Mouse (Mus musculus) midbrain, embryonic 11.5 days (tissue): ENCODE measurements at regions not wholly inside any gene's neighbourhood (a gene's known extent, or its start where the extent isn't known, plus 50 kb on each side); places are given as distances from the start of the nearest gene placed in this dataset.

ENCODE experiments used
- ATAC-seq: fragments of 200-750 bp; cut with Nextera tagmentation; 2 replicates; pipeline ENCODE4 v1.8.0; 2017; ENCODE audit warnings: moderate TSS enrichment, moderate library complexity; ENCODE audit not compliant: low FRiP score
- DNase-seq: peaks from one replicate; pipeline ENCODE4 v3.0.0; 2015; ENCODE audit warnings: low spot score; ENCODE audit errors: missing footprints
- H3K27ac ChIP-seq: fragments of 300-500 bp; sonication (generic); 2 replicates; pipeline ENCODE4 v1.5.1; 2014; ENCODE audit warnings: low read depth, low read length
- H3K27me3 ChIP-seq: fragments of 300-500 bp; sonication (generic); 2 replicates; pipeline ENCODE4 v1.6.1; 2014; ENCODE audit warnings: mild to moderate bottlenecking, low read length, moderate library complexity, mixed read lengths; ENCODE audit not compliant: control insufficient read depth, insufficient read depth
- H3K36me3 ChIP-seq: fragments of 300-500 bp; sonication (generic); 2 replicates; pipeline ENCODE4 v1.6.1; 2014; ENCODE audit warnings: mild to moderate bottlenecking, low read length, moderate library complexity, mixed read lengths; ENCODE audit not compliant: control insufficient read depth, insufficient read depth
- H3K4me1 ChIP-seq: fragments of 300-500 bp; sonication (generic); 2 replicates; pipeline ENCODE4 v1.6.1; 2014; ENCODE audit warnings: low read length; ENCODE audit not compliant: control insufficient read depth, insufficient read depth
- H3K4me2 ChIP-seq: fragments of 300-500 bp; sonication (generic); 2 replicates; pipeline ENCODE4 v1.6.1; 2014; ENCODE audit warnings: mild to moderate bottlenecking, moderate library complexity
- H3K4me3 ChIP-seq: fragments of 300-500 bp; sonication (generic); 2 replicates; pipeline ENCODE4 v1.5.1; 2014; ENCODE audit warnings: low read depth, low read length
- H3K9ac ChIP-seq: fragments of 300-500 bp; sonication (generic); 2 replicates; pipeline ENCODE4 v1.6.1; 2014; ENCODE audit warnings: low read length
- H3K9me3 ChIP-seq: fragments of 300-500 bp; sonication (generic); 2 replicates; pipeline ENCODE4 v1.6.1; 2016; ENCODE audit warnings: low read length; ENCODE audit not compliant: control insufficient read depth
- WGBS: fragments of 180-500 bp; shearing (Covaris S2); extraction: QIAGEN DNeasy Blood & Tissue Kit; methylation state at CpG from one replicate; pipeline ENCODE4 v1.1.7; 2014; 5-methylcytosine and 5-hydroxymethylcytosine counted together

GRCm38 (mm10) chr5:75267766-75268165 lies 115.7 kb downstream of the Pdgfra start:
- H3K9ac ChIP-seq: no peak overlapping the region
- no peak overlapping the region for H3K4me2 ChIP-seq
- 79% methylated on average over 3 of the region's 3 CpGs for WGBS
- DNase-seq (no peak), ATAC-seq (no peak)
- H3K27me3 ChIP-seq: no peaks in the 10 kb centered on the region
- H3K4me3 ChIP-seq: no peak overlapping the region
- H3K4me1 ChIP-seq: peaks cover 2% of the 10 kb centered on the region; the same call in 1 of the 2 replicates
- H3K9me3 ChIP-seq: no peaks in the 10 kb centered on the region
- no peak overlapping the region for H3K27ac ChIP-seq
- H3K36me3 ChIP-seq: no peaks in the 10 kb centered on the region

DNA sequence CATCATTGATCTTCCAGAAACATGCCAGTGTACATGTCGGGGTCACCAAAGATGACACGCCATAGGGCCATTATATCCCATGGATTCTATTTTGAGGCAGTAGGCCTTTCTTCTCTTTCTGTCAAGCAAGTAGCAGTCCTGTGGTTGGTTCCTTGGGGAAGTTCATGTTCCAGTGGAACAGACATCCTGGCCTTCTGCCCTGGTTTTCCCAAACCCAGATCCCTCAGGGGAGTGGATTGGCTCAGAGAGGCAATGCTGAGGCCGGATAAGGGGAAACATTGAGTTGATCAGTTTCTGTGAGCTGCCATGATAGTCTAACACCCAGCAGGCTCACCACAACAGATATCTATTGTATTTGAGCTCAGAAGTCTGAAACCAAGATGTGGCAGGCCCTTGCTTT lies 125.9 kb downstream of the Pdgfra start:
- no peaks in the 10 kb centered on the region for H3K4me1 ChIP-seq
- no peaks in the 10 kb centered on the region for H3K9me3 ChIP-seq
- H3K4me3 ChIP-seq: no peak overlapping the region
- 88% methylated on average over 3 of the region's 3 CpGs for WGBS
- DNase-seq (no peak), ATAC-seq (no peak)
- H3K27me3 ChIP-seq: no peaks in the 10 kb centered on the region
- H3K9ac ChIP-seq: no peak overlapping the region
- no peak overlapping the region for H3K27ac ChIP-seq
- H3K4me2 ChIP-seq: no peak overlapping the region
- H3K36me3 ChIP-seq: no peaks in the 10 kb centered on the region

DNA sequence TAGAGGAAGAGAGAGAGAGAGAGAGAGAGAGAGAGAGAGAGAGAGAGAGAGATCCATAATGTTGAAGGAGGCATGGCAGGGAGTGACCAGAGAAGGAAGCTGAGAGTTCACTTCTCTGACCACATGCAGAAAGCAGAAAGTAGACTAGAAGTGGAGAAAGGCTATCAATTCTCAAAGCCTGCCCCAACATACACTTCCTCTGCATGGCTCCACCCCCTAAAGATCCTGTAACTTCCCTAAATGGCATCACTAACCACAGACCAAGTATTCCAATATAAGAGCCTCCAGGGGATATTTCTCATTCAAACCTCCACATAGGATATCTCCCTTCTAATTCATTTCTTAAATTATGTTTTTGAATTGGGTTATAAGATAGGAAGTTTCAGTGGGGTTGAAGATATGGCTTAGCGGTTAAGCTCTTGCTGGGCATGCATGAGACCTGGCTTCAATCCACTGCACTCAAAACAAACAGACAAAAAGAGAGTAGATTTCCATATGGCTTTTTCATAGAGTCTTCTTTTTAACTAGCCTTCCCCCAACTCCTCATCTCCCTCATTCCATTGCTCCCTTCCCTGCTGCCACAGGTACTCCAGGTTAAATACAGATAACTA lies 127.6 kb downstream of the Pdgfra start:
- no peak for DNase-seq
- H3K4me3 ChIP-seq: no peak overlapping the region
- H3K4me2 ChIP-seq: no peak overlapping the region
- H3K9me3 ChIP-seq: no peaks in the 10 kb centered on the region
- H3K4me1 ChIP-seq: no peaks in the 10 kb centered on the region
- 91% methylated on average over 1 of the region's 1 CpGs for WGBS
- H3K27ac ChIP-seq: no peak overlapping the region
- H3K9ac ChIP-seq: no peak overlapping the region
- H3K27me3 ChIP-seq: no peaks in the 10 kb centered on the region
- H3K36me3 ChIP-seq: no peaks in the 10 kb centered on the region
- no peak for ATAC-seq

DNA sequence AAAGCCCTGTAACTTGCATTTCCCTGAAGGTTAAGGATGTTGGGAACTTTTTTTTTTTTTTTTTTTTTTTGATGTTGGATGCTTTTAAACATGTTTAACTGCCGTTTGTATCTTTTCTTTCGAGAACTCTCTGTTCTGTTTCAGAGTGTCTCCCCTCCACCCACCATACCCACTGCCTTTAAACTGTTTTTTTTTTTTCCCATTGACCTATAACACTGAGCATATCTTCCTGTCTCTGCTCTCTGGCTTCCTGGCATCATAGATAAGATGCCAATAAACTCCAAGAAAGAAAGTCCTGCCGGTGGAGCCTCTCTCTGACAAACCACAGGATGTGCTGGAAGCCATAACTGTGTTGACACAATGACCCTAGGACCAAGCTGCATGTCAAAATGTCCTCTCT lies 128.6 kb downstream of the Pdgfra start:
- Histone ChIP-seq H3K27ac (no peak overlapping the region), H3K9ac (no peak overlapping the region), H3K36me3 (no peaks in the 10 kb centered on the region), H3K4me1 (no peaks in the 10 kb centered on the region), H3K4me3 (no peak overlapping the region), H3K4me2 (no peak overlapping the region), H3K27me3 (no peaks in the 10 kb centered on the region), H3K9me3 (no peaks in the 10 kb centered on the region)
- DNase-seq (no peak), ATAC-seq (no peak)
- WGBS: 93% methylated on average over 3 of the region's 3 CpGs

DNA sequence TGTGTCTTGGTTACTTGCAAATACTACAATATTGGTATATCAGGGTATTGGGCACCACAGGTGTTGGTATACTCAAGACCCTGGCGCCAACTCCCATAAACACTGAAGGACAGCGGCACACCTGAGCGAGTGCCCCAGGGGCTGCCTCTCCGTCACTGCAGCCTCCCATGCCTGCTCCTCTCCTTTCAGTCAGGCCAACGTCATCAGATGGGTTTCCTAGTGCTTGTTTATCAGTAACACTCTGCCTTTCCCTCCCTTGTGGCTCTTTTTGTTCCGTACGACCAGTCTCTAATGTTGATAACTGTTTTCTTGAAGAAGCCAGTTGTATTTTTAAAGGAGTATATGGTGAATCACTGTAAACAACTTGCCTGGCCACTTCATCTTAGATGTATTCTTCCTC lies 129.4 kb downstream of the Pdgfra start:
- Histone ChIP-seq H3K4me3 (no peak overlapping the region), H3K27me3 (no peaks in the 10 kb centered on the region), H3K9me3 (no peaks in the 10 kb centered on the region), H3K4me2 (no peak overlapping the region), H3K4me1 (no peaks in the 10 kb centered on the region), H3K9ac (no peak overlapping the region), H3K27ac (no peak overlapping the region), H3K36me3 (no peaks in the 10 kb centered on the region)
- DNase-seq (no peak), ATAC-seq (no peak)
- 84% methylated on average over 7 of the region's 7 CpGs for WGBS

GRCm38 (mm10) chr5:75282617-75283016 lies 130.5 kb downstream of the Pdgfra start:
- Histone ChIP-seq H3K4me3 (no peak overlapping the region), H3K27ac (no peak overlapping the region), H3K4me1 (no peaks in the 10 kb centered on the region), H3K4me2 (no peak overlapping the region), H3K27me3 (no peaks in the 10 kb centered on the region), H3K9me3 (no peaks in the 10 kb centered on the region), H3K36me3 (no peaks in the 10 kb centered on the region), H3K9ac (no peak overlapping the region)
- WGBS: 59% methylated on average over 4 of the region's 4 CpGs
- ATAC-seq (no peak), DNase-seq (no peak)

GRCm38 (mm10) chr5:75283841-75284240 lies 131.7 kb downstream of the Pdgfra start:
- no peaks in the 10 kb centered on the region for H3K9me3 ChIP-seq
- 87% methylated on average over 5 of the region's 5 CpGs for WGBS
- H3K27ac ChIP-seq: no peak overlapping the region
- no peak for ATAC-seq
- H3K27me3 ChIP-seq: no peaks in the 10 kb centered on the region
- DNase-seq: no peak
- no peak overlapping the region for H3K4me2 ChIP-seq
- H3K4me3 ChIP-seq: no peak overlapping the region
- H3K36me3 ChIP-seq: no peaks in the 10 kb centered on the region
- no peaks in the 10 kb centered on the region for H3K4me1 ChIP-seq
- no peak overlapping the region for H3K9ac ChIP-seq

- no peak overlapping the region for H3K9ac ChIP-seq
- no peak overlapping the region for H3K27ac ChIP-seq
- H3K4me3 ChIP-seq: no peak overlapping the region
- H3K9me3 ChIP-seq: no peaks in the 10 kb centered on the region
- no peak overlapping the region for H3K4me2 ChIP-seq
- ATAC-seq: no peak
- DNase-seq: no peak
- 86% methylated on average over 10 of the region's 10 CpGs for WGBS
- H3K36me3 ChIP-seq: no peaks in the 10 kb centered on the region
- no peaks in the 10 kb centered on the region for H3K4me1 ChIP-seq
- H3K27me3 ChIP-seq: no peaks in the 10 kb centered on the region
These were observed 133.9 kb downstream of the Pdgfra start for GRCm38 (mm10) chr5:75285950-75286349.

GRCm38 (mm10) chr5:75295676-75296075 lies 143.6 kb downstream of the Pdgfra start:
- Histone ChIP-seq H3K36me3 (no peaks in the 10 kb centered on the region), H3K4me3 (no peak overlapping the region), H3K9ac (no peak overlapping the region), H3K27me3 (no peaks in the 10 kb centered on the region), H3K9me3 (no peaks in the 10 kb centered on the region), H3K4me1 (no peaks in the 10 kb centered on the region; the same call in 1 of the 2 replicates), H3K27ac (no peak overlapping the region), H3K4me2 (no peak overlapping the region)
- DNase-seq (no peak), ATAC-seq (no peak)
- 61% methylated on average over 2 of the region's 2 CpGs for WGBS
